Mouse (Mus musculus): Measurements from ENCODE around the gene Tbc1d22a. TPM values are rescaled to one million over a fixed set of nuclear protein-coding genes. Genes with fewer than 3 reads are reported as not detected.

Tbc1d22a gene
- polyA plus RNA-seq, 1 experiment from 2014 or later: 10.8 TPM

GRCm38 (mm10) chr15:86340766-86341165 lies 126.5 kb downstream of the Tbc1d22a start:
- H3K36me3 ChIP-seq: no peaks in the 10 kb centered on the region
- H3K27ac ChIP-seq (replicated peaks): no peak overlapping the region
- H3K9me3 ChIP-seq (replicated peaks): no peaks in the 10 kb centered on the region
- H3K27me3 ChIP-seq (ENCODE audit: low read depth, poor library complexity, severe bottlenecking): no peaks in the 10 kb centered on the region
- peaks cover 30% of the 10 kb centered on the region for H3K4me1 ChIP-seq
- no peak for DNase-seq (ENCODE audit: low spot score)
- no peak overlapping the region for H3K4me3 ChIP-seq
- 88% methylated on average over 6 of the region's 6 CpGs for WGBS

DNA sequence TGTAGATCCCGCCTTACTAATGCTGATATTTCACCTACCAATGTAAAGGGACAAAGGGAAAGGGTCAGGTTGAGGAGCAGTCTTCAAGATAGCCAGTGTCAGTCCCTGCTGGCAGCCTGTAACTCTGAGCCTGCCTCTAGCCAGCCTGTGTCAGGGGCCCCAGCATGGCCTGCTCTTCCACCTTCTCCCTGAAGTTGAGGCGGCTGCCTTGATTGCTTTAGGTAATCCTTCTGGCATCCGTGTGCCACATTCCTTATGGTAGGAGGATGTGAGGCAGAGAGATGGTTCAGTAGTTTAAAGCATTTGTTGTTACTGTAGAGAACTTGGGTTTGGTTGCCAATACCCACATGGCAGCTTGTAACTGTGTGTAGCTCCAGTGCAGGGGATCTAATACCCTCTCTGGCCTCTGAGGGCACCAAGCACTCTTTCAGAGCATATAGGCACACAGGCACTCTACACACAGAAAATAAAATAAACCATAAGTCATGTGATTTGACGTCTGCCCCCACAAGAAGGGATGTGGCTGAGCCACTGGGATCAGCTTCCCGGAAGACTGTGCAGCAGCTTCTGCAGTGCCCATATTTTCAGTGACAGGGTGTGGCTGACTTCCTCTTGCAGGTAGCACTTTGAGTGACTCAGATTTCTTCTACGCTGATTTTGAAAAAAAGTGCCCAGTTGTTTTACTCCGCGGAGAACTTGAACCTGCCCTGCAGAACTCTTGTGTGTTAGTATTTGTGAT lies 128.5 kb downstream of the Tbc1d22a start:
- no peaks in the 10 kb centered on the region for H3K9me3 ChIP-seq (replicated peaks)
- H3K27me3 ChIP-seq (ENCODE audit: low read depth, poor library complexity, severe bottlenecking): no peaks in the 10 kb centered on the region
- whole genome bisulfite sequencing: 89% methylated on average over 8 of the region's 8 CpGs
- no peak overlapping the region for H3K27ac ChIP-seq (replicated peaks)
- H3K4me1 ChIP-seq: peaks cover 41% of the 10 kb centered on the region
- H3K36me3 ChIP-seq: no peaks in the 10 kb centered on the region
- no peak for DNase-seq (ENCODE audit: low spot score)
- no peak overlapping the region for H3K4me3 ChIP-seq

GRCm38 (mm10) chr15:86344906-86345331 lies 130.7 kb downstream of the Tbc1d22a start:
- Histone ChIP-seq H3K4me1 (peaks cover 40% of the 10 kb centered on the region), H3K9me3 (replicated peaks) (no peaks in the 10 kb centered on the region), H3K36me3 (no peaks in the 10 kb centered on the region), H3K27me3 (ENCODE audit: low read depth, poor library complexity, severe bottlenecking) (no peaks in the 10 kb centered on the region), H3K27ac (replicated peaks) (peak overlapping the region; percentile 52), H3K4me3 (no peak overlapping the region)
- no peak for DNase-seq (ENCODE audit: low spot score)
- WGBS: 86% methylated on average over 8 of the region's 8 CpGs

GRCm38 (mm10) chr15:86345907-86346306 lies 131.6 kb downstream of the Tbc1d22a start:
- DNase-seq (ENCODE audit: low spot score): no peak
- Histone ChIP-seq H3K4me1 (peaks cover 40% of the 10 kb centered on the region), H3K36me3 (no peaks in the 10 kb centered on the region), H3K27me3 (ENCODE audit: low read depth, poor library complexity, severe bottlenecking) (no peaks in the 10 kb centered on the region), H3K9me3 (replicated peaks) (no peaks in the 10 kb centered on the region), H3K27ac (replicated peaks) (peak overlapping the region; percentile 57; the same call in 1 of the 2 replicates), H3K4me3 (no peak overlapping the region)
- WGBS: 81% methylated on average over 9 of the region's 9 CpGs

- H3K4me3 ChIP-seq: no peak overlapping the region
- no peaks in the 10 kb centered on the region for H3K27me3 ChIP-seq (ENCODE audit: low read depth, poor library complexity, severe bottlenecking)
- 82% methylated on average over 3 of the region's 3 CpGs for WGBS
- H3K4me1 ChIP-seq: peaks cover 40% of the 10 kb centered on the region
- no peak overlapping the region for H3K27ac ChIP-seq (replicated peaks)
- no peak for DNase-seq (ENCODE audit: low spot score)
- H3K9me3 ChIP-seq (replicated peaks): no peaks in the 10 kb centered on the region
- no peaks in the 10 kb centered on the region for H3K36me3 ChIP-seq
These were observed 132.3 kb downstream of the Tbc1d22a start for GRCm38 (mm10) chr15:86346606-86347005.

- H3K4me3 ChIP-seq: no peak overlapping the region
- H3K27me3 ChIP-seq (ENCODE audit: low read depth, poor library complexity, severe bottlenecking): no peaks in the 10 kb centered on the region
- H3K27ac ChIP-seq (replicated peaks): no peak overlapping the region
- 83% methylated on average over 2 of the region's 2 CpGs for WGBS
- H3K36me3 ChIP-seq: no peaks in the 10 kb centered on the region
- DNase-seq (ENCODE audit: low spot score): no peak
- no peaks in the 10 kb centered on the region for H3K9me3 ChIP-seq (replicated peaks)
- peaks cover 6% of the 10 kb centered on the region; the same call in 1 of the 2 replicates for H3K4me1 ChIP-seq
These were observed 140.7 kb downstream of the Tbc1d22a start for GRCm38 (mm10) chr15:86354932-86355331.

DNA sequence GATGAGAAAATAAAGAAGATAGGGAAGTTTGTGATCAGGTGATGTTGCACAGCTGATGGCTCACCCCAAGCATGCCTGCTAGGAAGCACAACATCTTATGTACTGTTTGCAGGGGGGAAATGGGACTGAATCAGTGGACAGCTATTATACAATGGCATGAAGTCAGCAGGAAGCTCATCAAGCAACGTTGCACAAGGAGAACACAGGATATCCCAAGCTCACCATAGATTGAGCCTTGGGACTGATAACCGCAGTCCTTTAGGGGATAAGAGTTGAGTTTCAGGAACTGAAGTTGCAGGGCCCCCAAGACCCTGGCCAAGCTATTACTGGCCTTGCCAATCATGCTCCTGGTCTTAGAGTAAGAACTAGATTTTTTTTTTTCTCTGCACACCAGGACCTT lies 141.6 kb downstream of the Tbc1d22a start:
- Histone ChIP-seq H3K9me3 (replicated peaks) (no peaks in the 10 kb centered on the region), H3K27ac (replicated peaks) (no peak overlapping the region), H3K4me1 (peaks cover 6% of the 10 kb centered on the region; the same call in 1 of the 2 replicates), H3K36me3 (no peaks in the 10 kb centered on the region), H3K27me3 (ENCODE audit: low read depth, poor library complexity, severe bottlenecking) (no peaks in the 10 kb centered on the region), H3K4me3 (no peak overlapping the region)
- DNase-seq (ENCODE audit: low spot score): no peak
- 83% methylated on average over 2 of the region's 2 CpGs for WGBS

DNA sequence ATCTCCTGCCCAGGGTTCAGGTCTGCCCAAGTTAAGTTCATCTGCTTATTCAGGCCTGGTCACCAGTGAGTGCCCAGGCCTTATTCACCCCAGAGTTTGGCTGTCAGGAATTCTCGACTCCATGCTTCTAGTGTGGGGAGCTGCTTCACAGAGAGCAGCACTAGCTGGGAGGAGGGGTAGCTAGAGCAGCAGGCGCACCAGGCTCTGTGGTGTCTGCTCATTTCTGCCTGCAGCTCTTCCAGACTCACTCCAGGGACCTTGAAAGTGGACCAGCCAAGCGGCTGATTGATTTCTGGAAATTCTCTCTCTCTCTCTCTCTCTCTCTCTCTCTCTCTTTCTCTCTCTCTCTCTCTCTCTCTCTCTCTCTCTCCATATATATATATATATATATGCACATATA lies 146.1 kb downstream of the Tbc1d22a start:
- H3K9me3 ChIP-seq (replicated peaks): no peaks in the 10 kb centered on the region
- WGBS: 68% methylated on average over 3 of the region's 3 CpGs

DNA sequence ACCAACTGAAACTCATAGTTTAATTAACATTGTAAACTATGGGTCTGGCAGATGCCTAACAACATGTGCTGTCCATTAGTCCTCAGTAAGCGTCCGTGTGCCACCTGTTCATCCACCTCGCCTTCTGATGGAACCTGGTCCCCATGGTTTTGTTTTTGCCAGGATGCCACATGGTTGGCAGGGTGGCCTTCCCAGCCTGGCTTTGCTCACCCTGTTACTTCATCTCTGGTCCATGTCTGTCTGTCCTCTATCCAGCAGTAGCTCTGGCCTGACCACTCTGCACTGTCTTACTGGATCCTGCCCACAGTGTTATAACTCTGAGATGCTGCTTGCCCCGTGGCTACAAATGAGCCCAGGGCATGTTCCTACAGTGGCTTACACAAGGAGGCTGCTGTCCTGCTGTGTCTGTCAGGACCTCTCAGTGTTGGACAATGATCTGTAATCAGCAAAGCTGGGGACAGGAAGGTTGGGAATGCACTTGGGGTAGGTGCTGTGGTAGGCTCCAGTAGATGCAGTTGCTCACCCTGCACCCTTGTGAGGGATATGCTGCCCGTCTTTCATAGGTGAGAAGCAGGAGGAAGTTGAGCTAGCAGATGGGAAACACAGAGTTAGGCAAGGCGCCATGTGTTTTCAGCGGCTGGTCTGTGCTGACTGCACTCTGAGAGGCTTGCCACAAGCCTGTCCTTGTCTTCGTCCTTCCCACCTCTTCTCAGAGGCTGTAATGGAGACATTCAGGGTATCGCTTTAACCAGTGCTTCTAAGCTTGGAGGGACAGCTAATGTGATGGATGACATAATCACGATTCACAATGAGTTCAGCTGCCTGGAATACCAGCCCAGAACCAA lies 148.3 kb downstream of the Tbc1d22a start:
- Histone ChIP-seq H3K27ac (replicated peaks) (peak overlapping the region; percentile 23; the same call in 1 of the 2 replicates), H3K27me3 (ENCODE audit: low read depth, poor library complexity, severe bottlenecking) (no peaks in the 10 kb centered on the region), H3K36me3 (no peaks in the 10 kb centered on the region), H3K4me1 (peaks cover 21% of the 10 kb centered on the region; the same call in 1 of the 2 replicates), H3K9me3 (replicated peaks) (no peaks in the 10 kb centered on the region), H3K4me3 (no peak overlapping the region)
- 89% methylated on average over 10 of the region's 10 CpGs for WGBS
- DNase-seq (ENCODE audit: low spot score): no peak

More for the DNA sequence above, 146.1 kb downstream of the Tbc1d22a start:
- DNase-seq (ENCODE audit: low spot score): no peak
- Histone ChIP-seq H3K4me3 (no peak overlapping the region), H3K27ac (replicated peaks) (no peak overlapping the region), H3K27me3 (ENCODE audit: low read depth, poor library complexity, severe bottlenecking) (no peaks in the 10 kb centered on the region), H3K36me3 (no peaks in the 10 kb centered on the region), H3K4me1 (peaks cover 21% of the 10 kb centered on the region; the same call in 1 of the 2 replicates)

DNA sequence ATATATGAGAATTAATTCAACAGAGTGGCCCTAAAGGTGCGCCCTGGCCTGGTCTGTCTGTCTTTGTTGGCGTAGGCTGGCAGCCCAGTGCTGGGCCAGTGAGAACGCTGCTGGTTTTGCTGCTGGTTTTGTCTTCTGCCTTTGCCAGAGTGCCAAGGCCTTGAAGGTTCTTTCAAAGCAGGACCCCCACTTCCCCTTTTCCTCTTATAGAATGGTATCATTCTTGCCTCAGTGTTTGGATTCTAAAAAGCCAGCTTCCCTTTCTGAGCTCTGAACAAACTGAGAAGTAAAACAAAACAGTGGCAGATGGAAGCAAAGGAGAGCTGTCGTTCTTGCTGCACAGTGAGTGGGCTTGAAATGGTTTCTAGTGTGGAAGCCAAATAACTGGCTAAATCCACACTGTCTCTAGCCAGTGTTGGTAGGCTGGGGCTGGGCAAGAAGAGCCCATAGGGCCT lies 149.6 kb downstream of the Tbc1d22a start:
- Histone ChIP-seq H3K27ac (replicated peaks) (peak overlapping the region; percentile 52; the same call in 1 of the 2 replicates), H3K27me3 (ENCODE audit: low read depth, poor library complexity, severe bottlenecking) (no peaks in the 10 kb centered on the region), H3K9me3 (replicated peaks) (no peaks in the 10 kb centered on the region), H3K4me1 (peaks cover 14% of the 10 kb centered on the region; the same call in 1 of the 2 replicates), H3K4me3 (no peak overlapping the region), H3K36me3 (no peaks in the 10 kb centered on the region)
- WGBS: 89% methylated on average over 4 of the region's 4 CpGs
- no peak for DNase-seq (ENCODE audit: low spot score)

DNA sequence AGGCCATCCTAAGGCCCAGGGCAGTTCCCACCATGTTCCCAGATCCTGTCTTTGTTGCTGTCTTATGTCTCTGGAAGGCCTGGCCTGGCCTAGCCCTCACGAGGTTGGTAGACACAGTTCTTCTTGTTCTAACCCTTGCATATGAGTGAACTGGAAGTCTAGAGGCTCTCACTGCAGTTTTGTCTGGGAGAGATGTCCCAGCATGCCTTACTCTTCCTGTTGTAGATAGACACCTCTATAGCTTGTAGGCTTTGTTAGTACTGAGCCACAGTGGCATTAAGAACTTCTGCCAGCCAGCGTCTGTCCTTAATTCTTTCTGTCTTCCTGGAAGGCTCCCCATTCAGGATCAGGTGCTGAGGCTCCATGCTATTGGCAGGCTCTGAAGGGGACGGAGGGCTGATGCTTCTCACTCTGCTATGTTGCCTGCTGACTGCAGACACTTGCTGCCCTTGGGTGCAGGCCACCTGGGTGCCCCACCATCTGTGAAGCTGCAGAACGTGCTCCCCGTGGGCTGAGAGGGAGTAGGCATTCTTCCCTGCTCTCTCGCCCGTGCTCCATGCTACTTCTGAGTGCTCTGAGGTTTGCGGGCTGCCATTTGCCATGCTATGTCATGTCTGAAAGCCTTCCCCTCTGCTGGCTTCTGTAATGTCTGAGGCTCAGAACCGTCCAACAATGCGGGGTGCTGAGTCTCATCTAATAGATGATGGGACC lies 150.8 kb downstream of the Tbc1d22a start:
- H3K27me3 ChIP-seq (ENCODE audit: low read depth, poor library complexity, severe bottlenecking): no peaks in the 10 kb centered on the region
- no peak overlapping the region for H3K4me3 ChIP-seq
- no peak for DNase-seq (ENCODE audit: low spot score)
- 92% methylated on average over 10 of the region's 10 CpGs for WGBS
- no peaks in the 10 kb centered on the region for H3K36me3 ChIP-seq
- peaks cover 14% of the 10 kb centered on the region; the same call in 1 of the 2 replicates for H3K4me1 ChIP-seq
- H3K9me3 ChIP-seq (replicated peaks): no peaks in the 10 kb centered on the region
- H3K27ac ChIP-seq (replicated peaks): no peak overlapping the region; the same call in 1 of the 2 replicates

- DNase-seq (ENCODE audit: low spot score): no peak
- no peaks in the 10 kb centered on the region for H3K9me3 ChIP-seq (replicated peaks)
- peaks cover 14% of the 10 kb centered on the region; the same call in 1 of the 2 replicates for H3K4me1 ChIP-seq
- H3K27ac ChIP-seq (replicated peaks): 0 out of 2 replicates have a peak overlapping the region, but pooled peaks have one; percentile 14
- H3K4me3 ChIP-seq: no peak overlapping the region
- H3K36me3 ChIP-seq: no peaks in the 10 kb centered on the region
- no peaks in the 10 kb centered on the region for H3K27me3 ChIP-seq (ENCODE audit: low read depth, poor library complexity, severe bottlenecking)
- 85% methylated on average over 4 of the region's 4 CpGs for WGBS
These were observed 152.5 kb downstream of the Tbc1d22a start for GRCm38 (mm10) chr15:86366726-86367125.
